Mouse (Mus musculus): ENCODE measurements around the gene Zhx3.

GRCm38 (mm10) chr2:160764386-160764785 lies 108.4 kb downstream of the Zhx3 start:
- no peak for TF ChIP-seq CTCF (IDR thresholded peaks at IDR 0.05; ENCODE audit: low read depth, low read length)
- TF ChIP-seq POLR2A (IDR thresholded peaks at IDR 0.05; ENCODE audit: insufficient read depth, low read length) = no peak
- TF ChIP-seq EP300 (IDR thresholded peaks at IDR 0.05; ENCODE audit: insufficient read depth, low read depth, low read length) = no peak
